Mouse (Mus musculus) MEL (cell line): ENCODE measurements around the gene Rab23.
A peak's percentile ranks its signal among the peaks of the same experiment; 100 is the strongest.

Experiments used
- CTCF ChIP-seq, 3 experiments: IDR thresholded peaks in 2 of 3; conservative IDR thresholded peaks in 1 of 3; 2 replicates each; pipeline ENCODE4 v1.5.1; 2011 to 2012; ENCODE audit warnings: low read length in 3 of 3, low read depth in 2 of 3, mild to moderate bottlenecking in 2 of 3, improper control_type of control experiment in 1 of 3, inconsistent platforms in 1 of 3, mixed read lengths in 1 of 3, moderate library complexity in 1 of 3; ENCODE audit not compliant: control insufficient read depth in 1 of 3, insufficient read depth in 1 of 3, poor library complexity in 1 of 3, severe bottlenecking in 1 of 3
- EP300 ChIP-seq, 2 experiments: IDR thresholded peaks; 2 replicates each; pipeline ENCODE4 v1.6.1; 2011; ENCODE audit warnings: improper control_type of control experiment in 2 of 2, low read length in 2 of 2, low read depth in 1 of 2, mild to moderate bottlenecking in 1 of 2
- JUND ChIP-seq: IDR thresholded peaks from 2 replicates; pipeline ENCODE4 v1.6.1; 2011; ENCODE audit warnings: low read depth, mild to moderate bottlenecking, improper control_type of control experiment, low read length
- KAT2A ChIP-seq: conservative IDR thresholded peaks from 2 replicates; pipeline ENCODE4 v1.6.1; 2012; ENCODE audit warnings: low read depth, low read length, improper control_type of control experiment, inconsistent platforms
- MAZ ChIP-seq: IDR thresholded peaks from 2 replicates; pipeline ENCODE4 v1.6.1; 2012; ENCODE audit warnings: low read depth, mild to moderate bottlenecking, inconsistent platforms, low read length, improper control_type of control experiment
- POLR2A ChIP-seq, 2 experiments: IDR thresholded peaks; 2 replicates each; pipeline ENCODE4 v1.6.1; 2011 to 2012; ENCODE audit warnings: low read length in 2 of 2, mild to moderate bottlenecking in 2 of 2, control low read depth in 1 of 2, improper control_type of control experiment in 1 of 2, low read depth in 1 of 2, moderate library complexity in 1 of 2; ENCODE audit not compliant: control insufficient read depth in 1 of 2, insufficient read depth in 1 of 2, poor library complexity in 1 of 2
- SIN3A ChIP-seq: IDR thresholded peaks from 2 replicates; pipeline ENCODE4 v1.6.1; 2012; ENCODE audit warnings: low read length, improper control_type of control experiment, inconsistent platforms
- TAL1 ChIP-seq: IDR thresholded peaks from 2 replicates; pipeline ENCODE4 v1.6.1; 2012; ENCODE audit warnings: mild to moderate bottlenecking, inconsistent platforms, low read length, moderate library complexity, mixed read lengths
- USF2 ChIP-seq, 2 experiments: IDR thresholded peaks; 2 replicates each; pipeline ENCODE4 v1.6.1; 2011 to 2012; ENCODE audit warnings: improper control_type of control experiment in 2 of 2, low read length in 2 of 2, borderline replicate concordance in 1 of 2, inconsistent platforms in 1 of 2, low read depth in 1 of 2, mild to moderate bottlenecking in 1 of 2; ENCODE audit not compliant: insufficient read depth in 1 of 2
- ZNF384 ChIP-seq: IDR thresholded peaks from 2 replicates; pipeline ENCODE4 v1.6.1; 2012; ENCODE audit warnings: low read depth, mild to moderate bottlenecking, inconsistent platforms, low read length, improper control_type of control experiment

DNA sequence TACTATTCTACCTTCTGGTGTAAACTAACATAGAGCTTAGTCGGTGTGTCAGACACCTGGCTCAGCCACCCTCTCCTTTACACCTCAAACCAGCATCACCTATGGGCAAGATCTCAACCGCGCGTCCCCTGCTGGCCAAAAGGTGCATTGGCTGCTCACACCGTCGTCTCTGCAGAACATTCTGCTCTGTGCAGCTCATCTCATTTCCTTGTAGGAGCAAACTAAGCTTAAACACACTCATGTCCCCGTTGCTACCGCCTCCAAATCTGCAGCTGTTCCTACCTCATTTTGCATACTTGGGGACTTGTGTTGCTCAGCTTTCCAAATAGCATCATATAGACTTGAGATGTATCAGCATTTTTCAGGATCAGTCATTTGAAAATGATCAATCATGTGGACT lies 23.2 kb downstream of the Rab23 start:
- TF ChIP-seq JUND: no peak
- TF ChIP-seq POLR2A (IDR thresholded peaks at IDR 0.05; ENCODE audit: control insufficient read depth in 1 of 2, insufficient read depth in 1 of 2, low read depth in 1 of 2, low read length in 2 of 2, poor library complexity in 1 of 2): no peak
- TF ChIP-seq SIN3A: no peak
- TF ChIP-seq TAL1: no peak
- TF ChIP-seq USF2 (IDR thresholded peaks at IDR 0.05; ENCODE audit: borderline replicate concordance in 1 of 2, insufficient read depth in 1 of 2, low read depth in 1 of 2, low read length in 2 of 2): no peak
- no peak for TF ChIP-seq MAZ
- no peak for TF ChIP-seq KAT2A
- no peak for TF ChIP-seq ZNF384
- peak; percentile 68 to 77 (median 73) for TF ChIP-seq CTCF (IDR thresholded peaks at IDR 0.05 in 2 of 3, conservative IDR thresholded peaks at IDR 0.05 in 1 of 3; ENCODE audit: control insufficient read depth in 1 of 3, insufficient read depth in 1 of 3, low read depth in 2 of 3, low read length in 3 of 3, poor library complexity in 1 of 3, severe bottlenecking in 1 of 3)
- no peak for TF ChIP-seq EP300 (IDR thresholded peaks at IDR 0.05; ENCODE audit: low read depth in 1 of 2, low read length in 2 of 2)
